Mouse (Mus musculus): ENCODE measurements at regions not wholly inside any gene's neighbourhood (a gene's known extent, or its start where the extent isn't known, plus 50 kb on each side); places are given as distances from the start of the nearest gene placed in this dataset.

- TF ChIP-seq CTCF (conservative IDR thresholded peaks at IDR 0.05; ENCODE audit: low read length), result no peak
- no peak for TF ChIP-seq NANOG (IDR thresholded peaks at IDR 0.05; ENCODE audit: borderline replicate concordance, low read length)
- no peak for TF ChIP-seq POU5F1 (IDR thresholded peaks at IDR 0.05; ENCODE audit: borderline replicate concordance, low read length)
Observed at GRCm38 (mm10) chr11:26956153-26956552, 362.4 kb upstream of the Vrk2 start.

Measured in E14TG2a.4 (cell line).